Mouse (Mus musculus) G1E (cell line): ENCODE measurements around the gene Dcdc2c.

ENCODE experiments used
- CTCF ChIP-seq: IDR thresholded peaks from 2 replicates; pipeline ENCODE4 v1.5.1; 2012; ENCODE audit warnings: low read depth, low read length, inconsistent platforms, mixed read lengths
- GATA1 ChIP-seq: IDR thresholded peaks from 2 replicates; pipeline ENCODE4 v1.6.1; 2012; ENCODE audit warnings: borderline replicate concordance, low read length, inconsistent platforms, mixed read lengths
- POLR2AphosphoS5 ChIP-seq: IDR thresholded peaks from 2 replicates; pipeline ENCODE4 v1.6.1; 2012; ENCODE audit warnings: low read depth, low read length, inconsistent platforms; ENCODE audit not compliant: insufficient replicate concordance
- TAL1 ChIP-seq: conservative IDR thresholded peaks from 2 replicates; pipeline ENCODE4 v1.6.1; 2012; ENCODE audit warnings: low read depth, low read length, inconsistent platforms, mixed read lengths

- no peak for TF ChIP-seq TAL1
- TF ChIP-seq CTCF, result no peak
- no peak for TF ChIP-seq GATA1
- TF ChIP-seq POLR2AphosphoS5, result no peak
Observed at GRCm38 (mm10) chr12:28458786-28459185, 93.4 kb downstream of the Dcdc2c start.
